Mouse (Mus musculus) embryonic fibroblast, embryonic 13.5 days (primary cell): Measurements from ENCODE around the gene Scg3.

Experiments
- CTCF ChIP-seq: IDR thresholded peaks from 2 replicates; pipeline ENCODE4 v1.5.1; 2011; ENCODE audit warnings: mild to moderate bottlenecking, control low read depth, low read length, moderate library complexity, borderline replicate concordance; ENCODE audit not compliant: insufficient read depth
- POLR2A ChIP-seq: IDR thresholded peaks from 2 replicates; pipeline ENCODE4 v1.6.1; 2011; ENCODE audit warnings: low read depth, mild to moderate bottlenecking, control low read depth, low read length, moderate library complexity

GRCm38 (mm10) chr9:75633603-75634002 is 50.3 kb downstream of the Scg3 start:
- TF ChIP-seq POLR2A (no peak), CTCF (no peak)
